Mouse (Mus musculus) intestine, embryonic 14.5 days (tissue): ENCODE data around the gene Gm3376. TPM values are rescaled to one million over a fixed set of nuclear protein-coding genes. Genes with fewer than 3 reads are reported as not detected.
"Not testable (repeated sequence)": the region's sequence is repeated elsewhere in the genome, so short reads cannot be mapped to it uniquely, and the experiment has no call there.

Experiments
- ATAC-seq: fragments of 200-750 bp; cut with Nextera tagmentation; replicated peaks from 2 replicates; pipeline ENCODE4 v1.8.0; 2017; ENCODE audit warnings: low read depth, moderate number of reproducible peaks, moderate TSS enrichment, moderate library complexity; ENCODE audit not compliant: low FRiP score, low TSS enrichment
- DNase-seq: peaks from one replicate; pipeline ENCODE4 v3.0.0-alpha.2; 2018; ENCODE audit warnings: low spot score
- H3K27ac ChIP-seq: fragments of 300-500 bp; sonication (generic); 2 replicates; pipeline ENCODE4 v1.5.1; 2014; ENCODE audit warnings: low read depth, mild to moderate bottlenecking, control low read depth
- H3K27me3 ChIP-seq: fragments of 300-500 bp; sonication (generic); replicated peaks from 2 replicates; pipeline ENCODE4 v1.6.1; 2014; ENCODE audit warnings: low read length, control low read depth; ENCODE audit not compliant: control insufficient read depth, insufficient read depth
- H3K36me3 ChIP-seq: fragments of 300-500 bp; sonication (generic); 2 replicates; pipeline ENCODE4 v1.6.1; 2014; ENCODE audit warnings: low read length, control low read depth; ENCODE audit not compliant: control insufficient read depth, insufficient read depth
- H3K4me1 ChIP-seq: fragments of 300-500 bp; sonication (generic); replicated peaks from 2 replicates; pipeline ENCODE4 v1.6.1; 2014; ENCODE audit warnings: low read length, control low read depth, mixed read lengths; ENCODE audit not compliant: control insufficient read depth, insufficient read depth
- H3K4me2 ChIP-seq: fragments of 300-500 bp; sonication (generic); 2 replicates; pipeline ENCODE4 v1.6.1; 2014; ENCODE audit warnings: low read length
- H3K4me3 ChIP-seq: fragments of 300-500 bp; sonication (generic); 2 replicates; pipeline ENCODE4 v1.5.1; 2014; ENCODE audit warnings: low read depth, low read length, control low read depth, mixed read lengths
- H3K9ac ChIP-seq: fragments of 300-500 bp; sonication (generic); 2 replicates; pipeline ENCODE4 v1.6.1; 2014; ENCODE audit warnings: mild to moderate bottlenecking, low read length
- H3K9me3 ChIP-seq: fragments of 300-500 bp; sonication (generic); 2 replicates; pipeline ENCODE4 v1.6.1; 2016; ENCODE audit warnings: low read length, control low read depth; ENCODE audit not compliant: control insufficient read depth
- WGBS: fragments of 180-500 bp; shearing (Covaris S2); extraction: QIAGEN DNeasy Blood & Tissue Kit; methylation state at CpG from one replicate; pipeline ENCODE4 v1.1.7; 2014; 5-methylcytosine and 5-hydroxymethylcytosine counted together
- polyA plus RNA-seq: library from polyadenylated mRNA; unstranded; fragments of >200 nt; fragmentation: Nextera tagmentation; extraction: Ambion mirVana; gene quantifications from 2 replicates; pipeline ENCODE4 v1.2.1, GENCODE M21; 2014

Gene Gm3376
- not detected in 2 replicates for polyA plus RNA-seq

- not testable (repeated sequence) for ATAC-seq, H3K4me3 ChIP-seq
- WGBS = no CpG with 5 or more reads among the region's 9 CpGs
These were observed at the start of gene Gm3376 for GRCm38 (mm10) chrY:3771373-3771772. Gm3376 (plus strand) TSS chrY:3771673.

More at GRCm38 (mm10) chrY:3771373-3771772, at the start of gene Gm3376:
- not testable (repeated sequence) for H3K4me1 ChIP-seq, H3K4me2 ChIP-seq, H3K27me3 ChIP-seq, H3K36me3 ChIP-seq, H3K9me3 ChIP-seq, H3K9ac ChIP-seq, H3K27ac ChIP-seq, DNase-seq
